Mouse (Mus musculus) adrenal gland, postnatal 25 days (tissue): ENCODE data around the gene Ryr1. TPM values are rescaled to one million over a fixed set of nuclear protein-coding genes. Genes with fewer than 3 reads are reported as not detected.

Source experiments
- DNase-seq: peaks from one replicate; pipeline ENCODE4 v3.0.0; 2021; ENCODE audit warnings: mixed read lengths
- long read RNA-seq: library from polyadenylated mRNA; stranded (forward); transcript quantifications from one replicate; pipeline ENCODE4 v2.0.0, GENCODE M21; 2021
- total RNA-seq: library from RNA; stranded (reverse); gene quantifications from 2 replicates; pipeline ENCODE4 v1.2.3, GENCODE M21; 2021

Gene Ryr1
- 0.14 and 0.18 TPM in 2 replicates for total RNA-seq
- long read RNA-seq: 0 reads

DNA sequence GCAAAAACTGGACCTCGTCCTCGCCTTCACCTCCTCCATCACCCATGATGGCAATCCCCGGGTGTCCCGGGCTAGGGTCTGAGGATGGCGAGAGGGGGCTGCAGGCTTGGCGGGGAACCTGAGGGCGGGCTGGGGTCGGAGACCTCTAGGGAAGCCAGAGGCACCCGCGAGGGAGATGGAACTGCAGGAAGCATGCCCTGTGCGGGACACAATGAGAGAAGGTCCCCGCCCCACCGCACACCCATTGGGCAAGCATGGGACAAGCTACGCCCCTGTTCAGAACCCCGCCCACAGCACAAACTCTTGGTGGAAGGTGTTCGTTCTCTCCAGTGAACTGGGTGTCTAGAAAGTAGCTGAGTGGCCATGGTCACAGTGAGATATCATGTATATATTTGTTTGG is at the start of gene Ryr1:
Ryr1 (minus strand) TSS at position 210 of the 400 bp plus-strand sequence.
- peak; percentile 67 for DNase-seq

GRCm38 (mm10) chr7:29172390-29173016 is 47.5 kb upstream of the Ryr1 start:
- DNase-seq: peak; percentile 20

DNA sequence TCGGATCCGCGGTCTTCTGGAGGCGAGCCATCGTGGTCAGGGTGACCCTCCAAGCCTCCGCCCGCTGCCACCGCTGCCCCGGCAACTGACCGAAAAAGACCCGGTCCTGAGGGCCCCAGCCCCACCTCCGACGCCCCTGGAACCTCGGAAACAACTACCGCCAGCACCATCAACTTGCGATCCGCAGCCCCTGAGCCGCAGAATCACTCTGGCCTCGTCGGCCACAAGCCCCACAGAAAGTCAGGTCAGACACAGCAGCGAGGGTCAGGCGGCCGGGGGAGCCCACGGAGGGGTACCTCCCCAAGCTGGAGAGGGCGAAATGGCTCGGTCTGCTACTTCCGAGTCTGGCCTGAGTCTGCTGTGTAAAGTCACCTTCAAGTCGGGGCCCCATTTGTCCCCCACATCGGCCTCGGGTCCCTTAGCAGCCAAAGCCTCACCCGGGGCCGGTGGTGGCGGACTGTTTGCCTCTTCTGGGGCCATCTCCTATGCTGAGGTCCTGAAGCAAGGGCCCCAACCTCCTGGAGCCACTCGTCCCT is 46.7 kb upstream of the Ryr1 start:
- no peak for DNase-seq

DNA sequence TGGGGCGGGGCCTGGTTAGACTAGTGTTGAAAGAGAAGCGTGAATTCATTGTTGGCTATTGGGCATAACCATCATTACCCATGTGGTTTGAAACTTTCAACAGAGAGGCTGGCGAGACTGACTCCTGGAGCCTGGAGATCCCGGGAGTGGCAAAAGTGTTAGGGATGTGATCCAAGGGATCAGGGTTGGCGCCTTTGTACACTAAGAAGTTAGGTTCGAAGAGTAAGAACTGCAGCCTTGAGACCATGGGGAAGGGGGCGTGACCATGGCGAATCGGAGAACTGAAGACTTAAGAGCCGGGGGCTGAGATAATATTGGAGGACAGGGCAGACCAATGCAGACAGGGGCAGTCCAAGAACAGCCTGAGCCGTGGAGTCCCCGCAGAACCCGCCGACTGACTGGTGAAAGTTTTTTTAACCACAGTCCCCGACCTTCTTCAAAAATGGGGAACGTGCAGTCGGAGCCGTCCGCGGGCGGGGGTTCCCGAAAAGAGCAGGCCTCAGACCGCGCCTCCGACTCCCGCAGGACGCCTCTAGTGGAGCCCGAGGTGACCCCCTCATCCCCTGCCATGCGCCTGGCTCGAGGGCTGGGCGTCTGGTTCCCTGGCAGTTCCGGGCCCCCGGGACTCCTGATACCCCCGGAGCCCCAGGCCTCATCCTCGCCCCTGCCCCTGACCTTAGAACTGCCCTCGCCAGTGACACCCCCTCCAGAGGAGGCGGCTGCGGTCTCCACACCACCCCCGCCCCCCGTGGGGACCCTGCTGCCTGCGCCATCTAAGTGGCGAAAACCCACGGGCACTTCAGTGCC is 46.0 kb upstream of the Ryr1 start:
- DNase-seq: peak; percentile 30

DNA sequence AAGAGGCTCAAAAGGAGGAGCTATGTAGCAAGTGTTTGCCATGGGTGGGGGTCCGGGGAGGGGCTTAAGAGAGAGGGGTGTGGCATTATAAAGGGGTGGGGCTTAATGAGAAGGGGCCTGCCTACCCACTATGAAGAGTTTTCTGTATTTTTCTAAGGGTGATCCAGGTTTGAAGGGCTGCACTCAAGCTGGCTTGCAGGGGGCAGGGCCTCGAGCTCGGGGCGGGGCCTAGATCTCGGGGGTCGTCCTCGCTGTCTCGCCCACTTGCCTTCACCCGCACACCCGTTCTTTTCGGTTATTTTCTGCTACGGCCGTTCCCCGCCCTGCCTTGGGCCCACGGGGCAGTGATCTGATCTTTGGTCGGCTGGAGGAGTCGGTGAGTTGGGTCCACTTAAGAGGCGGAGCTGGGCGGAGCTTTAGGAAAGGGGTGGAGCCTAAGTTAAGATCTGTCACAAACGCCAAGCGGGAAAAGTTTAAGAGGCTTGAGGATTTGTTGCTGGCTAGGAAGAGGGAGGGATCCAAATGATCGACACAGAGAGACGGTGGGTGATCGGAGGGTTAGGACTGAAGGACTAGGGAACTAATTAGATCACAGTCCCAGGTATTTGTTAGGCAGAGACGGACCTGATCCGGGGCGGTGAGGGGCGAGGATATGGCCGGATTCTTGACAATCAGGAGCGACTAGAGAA is 45.2 kb upstream of the Ryr1 start, which contains the start of the genes Ggn and Spred3:
Ggn (plus strand) TSS at position 145 of the 689 bp plus-strand sequence.
Spred3 (minus strand) TSS at position 346 of the 689 bp plus-strand sequence.
- DNase-seq: peak; percentile 77

GRCm38 (mm10) chr7:29169231-29170065 is 44.5 kb upstream of the Ryr1 start:
- DNase-seq: peak; percentile 83

DNA sequence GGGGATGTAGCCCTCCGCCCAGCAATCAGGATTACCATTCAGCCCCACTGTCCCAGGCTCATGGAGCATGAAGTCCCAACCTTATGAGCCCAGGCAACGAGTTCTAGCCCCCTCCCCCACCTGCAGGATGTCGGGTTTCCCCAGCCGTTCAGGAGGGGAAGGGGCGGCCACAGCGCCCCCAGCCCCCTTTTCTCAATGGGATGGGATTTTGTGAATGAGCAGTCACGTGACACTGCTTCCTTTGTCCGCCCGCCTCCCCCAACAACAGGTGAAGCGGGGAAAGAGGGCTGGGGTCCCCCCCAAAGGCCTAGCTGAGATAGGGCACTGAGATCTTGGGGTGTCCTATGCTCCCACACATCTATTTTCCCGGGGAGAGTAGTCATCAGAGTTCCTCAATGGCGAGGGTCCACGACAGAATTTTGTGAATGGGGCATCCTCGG is 43.8 kb upstream of the Ryr1 start:
- DNase-seq: peak; percentile 15

- DNase-seq: no peak
Measured at GRCm38 (mm10) chr7:29168121-29168695, 43.2 kb upstream of the Ryr1 start.

DNA sequence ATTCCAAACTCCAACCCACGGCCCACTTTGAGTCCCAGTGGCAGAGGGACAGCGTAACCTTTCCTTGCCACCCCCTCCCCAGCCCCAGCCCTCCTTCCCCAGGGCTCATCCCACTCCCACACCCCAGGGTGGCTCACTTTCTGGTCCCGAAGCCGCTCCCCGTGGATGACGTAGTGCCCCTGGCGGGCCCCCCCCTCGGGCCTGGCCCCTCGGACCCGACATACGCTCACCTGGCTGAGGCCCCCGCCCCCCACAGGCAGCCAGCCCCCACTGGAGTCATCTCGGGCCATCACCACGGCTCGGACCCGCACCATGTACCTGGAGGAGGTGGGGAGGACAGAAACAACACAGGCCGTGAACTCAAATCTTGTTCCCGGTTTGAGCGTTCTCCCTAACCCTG is 42.7 kb upstream of the Ryr1 start:
- DNase-seq: no peak

DNA sequence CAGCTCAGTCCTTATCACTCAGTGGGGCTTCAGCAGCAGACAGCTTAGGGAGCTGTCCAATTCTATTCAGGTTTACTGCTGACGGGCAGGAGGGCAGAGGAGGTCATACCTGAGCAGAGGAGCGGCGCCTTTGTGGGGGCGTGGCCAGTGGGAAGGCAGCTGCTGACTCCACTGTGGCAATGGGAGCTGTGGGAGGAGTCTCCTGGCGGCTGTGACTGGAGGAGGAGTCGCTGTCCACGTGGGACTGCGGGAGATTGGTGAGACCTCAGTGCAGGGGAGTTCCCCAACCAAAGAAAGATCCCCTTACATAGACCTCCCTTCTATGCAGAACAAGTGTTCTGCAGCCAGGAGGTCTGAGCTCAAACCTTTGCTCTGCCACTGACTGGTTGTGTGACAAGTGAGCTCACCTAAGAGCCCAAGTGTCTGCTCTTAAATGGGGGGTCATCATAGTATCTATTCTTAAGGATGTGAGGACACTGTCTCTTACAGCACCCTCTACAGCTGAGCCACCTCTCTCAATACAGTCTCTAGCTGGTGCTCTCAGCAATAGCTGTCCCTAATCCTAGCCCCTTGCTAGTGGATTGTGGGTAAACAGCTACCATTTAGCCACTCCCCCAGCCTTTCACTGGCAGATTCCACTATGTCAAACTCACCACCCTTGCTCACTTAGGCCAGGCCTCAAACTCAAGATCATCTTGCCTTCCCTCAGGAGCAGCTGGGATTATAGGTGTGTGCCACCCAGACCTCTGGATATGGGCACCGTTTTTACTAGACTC is 38.0 kb upstream of the Ryr1 start:
- no peak for DNase-seq

- DNase-seq: no peak
Measured at GRCm38 (mm10) chr7:29162294-29162693, 37.3 kb upstream of the Ryr1 start.

DNA sequence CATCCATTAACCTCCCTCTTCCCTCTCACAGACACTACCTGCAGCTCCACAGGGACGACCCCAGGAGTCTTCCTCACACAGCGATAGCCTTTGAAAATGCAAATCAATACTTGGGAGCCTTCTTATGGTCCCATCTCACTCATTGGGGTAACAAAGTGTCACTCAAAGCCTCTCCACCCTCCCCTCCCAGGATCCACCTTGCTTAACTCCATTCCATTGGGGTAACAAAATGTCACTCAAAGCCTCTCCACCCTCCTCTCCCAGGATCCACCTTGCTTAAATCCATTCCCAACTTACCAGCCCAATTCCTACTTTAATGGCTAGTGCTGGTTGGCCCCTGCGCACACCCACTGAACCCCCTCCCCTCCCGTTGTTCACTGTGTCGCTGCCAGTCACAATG is 33.3 kb upstream of the Ryr1 start:
- no peak for DNase-seq

DNA sequence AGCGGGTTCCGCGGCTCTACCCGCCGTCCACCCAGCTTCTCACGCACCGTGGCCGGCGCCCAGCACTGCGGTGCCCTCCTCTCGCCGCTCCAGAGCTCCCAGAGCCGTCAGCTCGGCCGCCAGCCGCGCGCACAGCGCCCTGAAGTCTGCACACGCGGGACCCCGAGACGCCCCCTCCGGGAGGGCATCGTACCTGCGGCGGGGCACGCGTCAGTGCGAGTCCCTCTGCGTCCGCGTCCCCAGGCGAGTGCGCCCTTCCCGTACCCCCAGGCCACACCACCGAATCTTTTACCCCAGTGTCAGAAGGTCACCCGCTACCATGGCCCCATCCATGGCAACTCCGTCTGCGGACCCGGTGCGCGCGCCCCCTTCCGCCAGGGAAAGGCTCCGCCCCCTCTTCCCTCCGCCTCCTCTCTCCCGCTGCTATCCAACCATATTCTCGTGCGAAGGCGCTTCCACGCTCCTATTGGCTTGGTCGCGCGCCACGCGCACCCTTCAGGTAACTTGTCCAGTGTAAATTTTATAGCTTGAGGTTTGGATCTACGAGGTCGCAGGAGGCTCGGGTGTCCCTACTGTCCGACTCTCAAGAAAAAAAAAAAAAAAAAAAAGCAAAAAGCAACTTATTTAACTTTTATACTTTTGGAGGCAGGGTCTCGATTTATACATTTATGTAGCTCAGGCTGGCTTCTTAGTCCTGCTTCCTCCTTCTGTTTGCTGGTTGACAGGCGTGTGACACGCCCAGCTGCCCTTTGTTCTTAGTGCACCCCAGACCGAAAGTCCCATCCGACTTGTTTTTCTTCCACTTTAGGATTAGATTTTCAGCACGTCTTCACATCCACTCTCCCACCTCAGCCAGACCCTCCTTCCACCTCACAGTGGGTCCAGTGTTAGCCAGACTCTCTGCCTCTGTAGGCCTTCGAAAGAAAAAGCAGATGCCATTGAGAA is 31.1 kb upstream of the Ryr1 start, which contains the start of gene Fam98c:
Fam98c (minus strand) TSS at position 397 of the 945 bp plus-strand sequence.
- DNase-seq: peak; percentile 85

- peak; percentile 93 for DNase-seq
Measured at GRCm38 (mm10) chr7:29155196-29155837, 30.3 kb upstream of the Ryr1 start.

- DNase-seq: no peak
Measured at GRCm38 (mm10) chr7:29154018-29154720, 29.2 kb upstream of the Ryr1 start.

GRCm38 (mm10) chr7:29151486-29151885 is 26.5 kb upstream of the Ryr1 start:
- DNase-seq: no peak

DNA sequence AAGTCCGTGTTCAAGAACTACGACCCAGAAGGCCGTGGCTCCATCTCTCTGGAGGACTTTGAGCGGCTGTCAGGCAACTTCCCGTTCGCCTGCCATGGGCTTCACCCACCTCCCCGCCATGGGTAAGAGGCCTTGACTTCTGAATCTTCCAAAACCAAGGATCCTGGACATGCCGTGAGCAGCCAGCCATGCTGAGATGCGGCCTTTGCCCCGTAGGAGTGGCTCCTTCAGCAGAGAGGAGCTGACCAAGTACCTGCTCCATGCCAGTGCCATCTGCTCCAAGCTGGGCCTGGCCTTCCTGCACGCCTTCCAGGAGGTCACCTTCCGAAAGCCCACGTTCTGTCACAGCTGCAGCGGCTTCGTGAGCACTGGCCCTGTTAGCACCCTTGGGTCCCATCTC is 23.8 kb upstream of the Ryr1 start:
- no peak for DNase-seq
